Mouse (Mus musculus): Measurements from ENCODE around the gene Gak.

- TF ChIP-seq CTCF (IDR thresholded peaks at IDR 0.05; ENCODE audit: low read depth) = no peak
- no peak for TF ChIP-seq EP300 (optimal IDR thresholded peaks at IDR 0.05)
Measured at GRCm38 (mm10) chr5:108665066-108665465, 35.5 kb upstream of the Gak start.

All from stomach, postnatal 0 days (tissue).